Mouse (Mus musculus) MEL (cell line): ENCODE data around the gene Oprm1.

ENCODE experiments used
- CTCF ChIP-seq, 3 experiments: IDR thresholded peaks in 2 of 3; conservative IDR thresholded peaks in 1 of 3; 2 replicates each; pipeline ENCODE4 v1.5.1; 2011 to 2012; ENCODE audit warnings: low read length in 3 of 3, low read depth in 2 of 3, mild to moderate bottlenecking in 2 of 3, improper control_type of control experiment in 1 of 3, inconsistent platforms in 1 of 3, mixed read lengths in 1 of 3, moderate library complexity in 1 of 3; ENCODE audit not compliant: control insufficient read depth in 1 of 3, insufficient read depth in 1 of 3, poor library complexity in 1 of 3, severe bottlenecking in 1 of 3
- JUND ChIP-seq: IDR thresholded peaks from 2 replicates; pipeline ENCODE4 v1.6.1; 2011; ENCODE audit warnings: low read depth, mild to moderate bottlenecking, improper control_type of control experiment, low read length
- POLR2A ChIP-seq, 2 experiments: IDR thresholded peaks; 2 replicates each; pipeline ENCODE4 v1.6.1; 2011 to 2012; ENCODE audit warnings: low read length in 2 of 2, mild to moderate bottlenecking in 2 of 2, control low read depth in 1 of 2, improper control_type of control experiment in 1 of 2, low read depth in 1 of 2, moderate library complexity in 1 of 2; ENCODE audit not compliant: control insufficient read depth in 1 of 2, insufficient read depth in 1 of 2, poor library complexity in 1 of 2
- USF1 ChIP-seq: IDR thresholded peaks from 2 replicates; pipeline ENCODE4 v1.6.1; 2014; ENCODE audit warnings: low read depth, mild to moderate bottlenecking, inconsistent platforms, low read length, improper control_type of control experiment, moderate library complexity

DNA sequence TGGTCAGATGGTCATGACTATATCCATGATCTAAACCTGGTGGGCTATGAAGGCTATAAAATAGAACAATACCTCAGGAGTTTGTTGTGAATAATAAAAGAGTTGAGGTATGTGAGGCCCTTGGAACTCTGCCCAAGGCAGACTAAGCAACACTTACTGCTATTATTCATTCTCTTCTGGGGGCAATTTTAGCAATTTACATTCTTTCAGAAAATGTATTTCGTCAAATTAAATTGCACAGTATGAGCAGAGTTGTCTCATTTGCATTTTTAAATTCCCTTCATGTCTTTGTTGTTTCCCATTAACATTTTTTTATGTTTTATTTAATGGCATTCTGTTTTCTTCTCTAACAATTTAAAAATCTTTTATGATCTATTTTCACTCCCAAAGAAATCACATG lies 34.5 kb upstream of the Oprm1 start:
- no peak for TF ChIP-seq POLR2A (IDR thresholded peaks at IDR 0.05; ENCODE audit: control insufficient read depth in 1 of 2, insufficient read depth in 1 of 2, low read depth in 1 of 2, low read length in 2 of 2, poor library complexity in 1 of 2)
- TF ChIP-seq USF1, result no peak
- no peak for TF ChIP-seq CTCF (IDR thresholded peaks at IDR 0.05 in 2 of 3, conservative IDR thresholded peaks at IDR 0.05 in 1 of 3; ENCODE audit: control insufficient read depth in 1 of 3, insufficient read depth in 1 of 3, low read depth in 2 of 3, low read length in 3 of 3, poor library complexity in 1 of 3, severe bottlenecking in 1 of 3)
- TF ChIP-seq JUND, result no peak
